Mouse (Mus musculus): ENCODE measurements around the gene Krt12.

Gene Krt12

GRCm38 (mm10) chr11:99398832-99399231 lies 23.2 kb downstream of the Krt12 start:
- no peak for DNase-seq (ENCODE audit: low read depth in 1 of 2, low spot score in 2 of 2)

GRCm38 (mm10) chr11:99398084-99398483 lies 24.0 kb downstream of the Krt12 start:
- DNase-seq (ENCODE audit: low read depth in 1 of 2, low spot score in 2 of 2), result no peak

GRCm38 (mm10) chr11:99396661-99397060 lies 25.4 kb downstream of the Krt12 start:
- DNase-seq (ENCODE audit: low read depth in 1 of 2, low spot score in 2 of 2), result no peak

GRCm38 (mm10) chr11:99396034-99396433 lies 26.0 kb downstream of the Krt12 start:
- DNase-seq (ENCODE audit: low read depth in 1 of 2, low spot score in 2 of 2), result no peak

- no peak for DNase-seq (ENCODE audit: low read depth in 1 of 2, low spot score in 2 of 2)
These were observed 29.6 kb downstream of the Krt12 start for GRCm38 (mm10) chr11:99392492-99392891.

GRCm38 (mm10) chr11:99391375-99391774 lies 30.7 kb downstream of the Krt12 start:
- DNase-seq (ENCODE audit: low read depth in 1 of 2, low spot score in 2 of 2), result no peak

GRCm38 (mm10) chr11:99390866-99391265 lies 31.2 kb downstream of the Krt12 start:
- DNase-seq (ENCODE audit: low read depth in 1 of 2, low spot score in 2 of 2), result no peak

- DNase-seq (ENCODE audit: low read depth in 1 of 2, low spot score in 2 of 2), result no peak
These were observed 32.8 kb downstream of the Krt12 start, which contains the start of gene Krt10 for GRCm38 (mm10) chr11:99389264-99389663. Gene Krt10, minus strand, starts transcription at chr11:99389364.

- DNase-seq (ENCODE audit: low read depth in 1 of 2, low spot score in 2 of 2), result no peak
These were observed 33.4 kb downstream of the Krt12 start for GRCm38 (mm10) chr11:99388661-99389060.

- DNase-seq (ENCODE audit: low read depth in 1 of 2, low spot score in 2 of 2), result peak; percentile 31 to 62
These were observed 36.0 kb downstream of the Krt12 start for GRCm38 (mm10) chr11:99385813-99386721.

GRCm38 (mm10) chr11:99379568-99379967 lies 42.5 kb downstream of the Krt12 start:
- DNase-seq (ENCODE audit: low read depth in 1 of 2, low spot score in 2 of 2), result peak in 1 of 2 experiments; percentile 19

- DNase-seq (ENCODE audit: low read depth in 1 of 2, low spot score in 2 of 2), result no peak
These were observed 47.3 kb downstream of the Krt12 start, which contains the start of gene Krt28 for GRCm38 (mm10) chr11:99374803-99375202. Gene Krt28, minus strand, starts transcription at chr11:99374903.

- no peak for DNase-seq (ENCODE audit: low read depth in 1 of 2, low spot score in 2 of 2)
These were observed 52.1 kb downstream of the Krt12 start for GRCm38 (mm10) chr11:99369853-99370451.

GRCm38 (mm10) chr11:99369229-99369628 lies 52.8 kb downstream of the Krt12 start:
- no peak for DNase-seq (ENCODE audit: low read depth in 1 of 2, low spot score in 2 of 2)

GRCm38 (mm10) chr11:99366791-99367190 lies 55.3 kb downstream of the Krt12 start:
- no peak for DNase-seq (ENCODE audit: low read depth in 1 of 2, low spot score in 2 of 2)
